ENCODE assay signal across 23 mouse cellular contexts in the genomic region with DNA sequence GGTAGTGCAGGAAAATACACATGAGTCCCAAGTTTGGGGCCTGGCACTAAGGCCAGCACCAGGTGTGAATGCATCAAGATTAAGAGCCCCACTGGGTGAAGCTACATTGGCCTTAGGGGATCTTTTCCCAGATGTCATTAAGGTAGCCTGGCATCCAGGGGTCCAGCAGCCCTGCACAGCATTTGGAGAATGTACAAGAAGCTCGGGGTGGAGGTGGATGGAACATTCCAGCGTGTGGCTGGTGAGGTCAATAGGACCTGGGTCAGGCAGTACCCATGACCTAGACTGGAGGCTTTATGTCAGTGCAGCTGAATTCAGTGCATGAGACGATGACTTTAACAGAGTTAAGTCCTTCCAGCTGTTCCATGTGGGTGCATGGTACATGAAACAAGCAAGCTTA. TPM values are rescaled to one million over a fixed set of nuclear protein-coding genes. Genes with fewer than 3 reads are reported as not detected.
A peak's percentile ranks its signal among the peaks of the same experiment; 100 is the strongest.
DNase-seq lines count a peak whose midpoint lies in the region; ATAC-seq and TF ChIP-seq lines count a peak whose summit lies in the region.
"Had no signal": no experiment of that assay in that cellular context is flagged by ENCODE, and none has a peak within 500 bp of the region (broad histone marks: within the 10 kb centered on the region; RNA-seq: fewer than 3 reads in every experiment).

No protein-coding gene starts in this region.

- peak overlapping the region; percentile 29 for H3K4me2 ChIP-seq in heart, embryonic 11.5 days
- H3K4me2 ChIP-seq in kidney, embryonic 15.5 days: no peak overlapping the region
- H3K4me2 ChIP-seq in kidney, postnatal 0 days (ENCODE audit: low read length): 0 out of 2 replicates have a peak overlapping the region, but pooled peaks have one; percentile 50
- peak overlapping the region; percentile 89 for H3K4me2 ChIP-seq in liver, embryonic 15.5 days
- H3K4me2 ChIP-seq: hindbrain, embryonic 15.5 days; lung, embryonic 15.5 days; midbrain, embryonic 13.5 days had no signal

- no peak overlapping the region for H3K9ac ChIP-seq in heart, embryonic 11.5 days (ENCODE audit: low read depth, low read length)
- H3K9ac ChIP-seq in kidney, embryonic 15.5 days: no peak overlapping the region
- H3K9ac ChIP-seq in kidney, postnatal 0 days (ENCODE audit: low read depth, low read length): no peak overlapping the region
- no peak overlapping the region for H3K9ac ChIP-seq in liver, embryonic 15.5 days
- H3K9ac ChIP-seq: forebrain, postnatal 0 days; hindbrain, embryonic 15.5 days; lung, embryonic 15.5 days; midbrain, embryonic 13.5 days; stomach, embryonic 15.5 days had no signal

- no peak overlapping the region for H3K4me3 ChIP-seq in heart, embryonic 11.5 days (ENCODE audit: low read depth, low read length)
- peak overlapping the region; percentile 31 for H3K4me3 ChIP-seq in kidney, adult 2 months (ENCODE audit: insufficient read depth, low read depth, low read length)
- H3K4me3 ChIP-seq in kidney, embryonic 15.5 days (replicated peaks): no peak overlapping the region
- H3K4me3 ChIP-seq in kidney, postnatal 0 days (replicated peaks; ENCODE audit: low read depth, low read length): no peak overlapping the region
- H3K4me3 ChIP-seq in liver, embryonic 15.5 days (replicated peaks): no peak overlapping the region
- H3K4me3 ChIP-seq in limb, embryonic 10.5 days: no peak overlapping the region
- H3K4me3 ChIP-seq: hindbrain, embryonic 15.5 days; lung, embryonic 15.5 days; megakaryocyte, embryonic 14.5 days; midbrain, embryonic 13.5 days; stomach, embryonic 15.5 days had no signal

- no peak overlapping the region for H3K27ac ChIP-seq in heart, embryonic 11.5 days (ENCODE audit: low read depth, low read length)
- peak overlapping the region; percentile 78 for H3K27ac ChIP-seq in kidney, adult 2 months (ENCODE audit: insufficient read depth, low read depth, low read length)
- H3K27ac ChIP-seq in kidney, embryonic 15.5 days: no peak overlapping the region
- 0 out of 2 replicates have a peak overlapping the region, but pooled peaks have one; percentile 11 for H3K27ac ChIP-seq in kidney, postnatal 0 days
- peak overlapping the region; percentile 96 for H3K27ac ChIP-seq in liver, embryonic 15.5 days (replicated peaks)
- H3K27ac ChIP-seq in limb, embryonic 10.5 days: no peak overlapping the region
- H3K27ac ChIP-seq: hindbrain, embryonic 15.5 days; lung, embryonic 15.5 days; midbrain, embryonic 13.5 days; stomach, embryonic 15.5 days had no signal

- no peaks in the 10 kb centered on the region for H3K9me3 ChIP-seq in heart, embryonic 11.5 days (replicated peaks; ENCODE audit: control insufficient read depth, low read length)
- no peaks in the 10 kb centered on the region for H3K9me3 ChIP-seq in kidney, embryonic 15.5 days (replicated peaks)
- no peaks in the 10 kb centered on the region for H3K9me3 ChIP-seq in kidney, postnatal 0 days (replicated peaks; ENCODE audit: low read length)
- no peaks in the 10 kb centered on the region for H3K9me3 ChIP-seq in liver, embryonic 15.5 days (replicated peaks)
- no peaks in the 10 kb centered on the region for H3K9me3 ChIP-seq in limb, embryonic 10.5 days (replicated peaks)
- H3K9me3 ChIP-seq: hindbrain, embryonic 15.5 days; lung, embryonic 15.5 days; megakaryocyte, embryonic 14.5 days; midbrain, embryonic 13.5 days; stomach, embryonic 15.5 days had no signal

- TF ChIP-seq POLR2A in kidney, adult 2 months (IDR thresholded peaks at IDR 0.05; ENCODE audit: low read depth, low read length): no peak

- 86% methylated on average over 3 of the region's 3 CpGs for WGBS in heart, embryonic 11.5 days (ENCODE audit: insufficient replicate concordance)
- 42% methylated on average over 3 of the region's 3 CpGs for WGBS in kidney, adult 2 months
- 80% methylated on average over 3 of the region's 3 CpGs for WGBS in kidney, embryonic 15.5 days
- 72% methylated on average over 3 of the region's 3 CpGs for WGBS in kidney, postnatal 0 days
- 78% methylated on average over 3 of the region's 3 CpGs for WGBS in liver, embryonic 15.5 days (ENCODE audit: insufficient replicate concordance)
- 83% methylated on average over 3 of the region's 3 CpGs for WGBS in limb, embryonic 10.5 days

- peaks cover 53% of the 10 kb centered on the region for H3K27me3 ChIP-seq in heart, embryonic 11.5 days (ENCODE audit: control insufficient read depth, insufficient read depth, low read length)
- H3K27me3 ChIP-seq in kidney, adult 2 months (replicated peaks; ENCODE audit: control insufficient read depth, insufficient read depth, low read length): no peaks in the 10 kb centered on the region
- peaks cover 44% of the 10 kb centered on the region for H3K27me3 ChIP-seq in kidney, embryonic 15.5 days
- H3K27me3 ChIP-seq in kidney, postnatal 0 days (ENCODE audit: insufficient read depth, low read length): no peaks in the 10 kb centered on the region
- 0 out of 2 replicates have a peak, but pooled peaks cover 15% of the 10 kb centered on the region for H3K27me3 ChIP-seq in liver, embryonic 15.5 days
- H3K27me3 ChIP-seq in limb, embryonic 10.5 days (ENCODE audit: low read depth, poor library complexity, severe bottlenecking): peaks cover 91% of the 10 kb centered on the region
- H3K27me3 ChIP-seq: megakaryocyte, embryonic 14.5 days had no signal

- no peak for TF ChIP-seq CTCF in kidney, adult 2 months (conservative IDR thresholded peaks at IDR 0.05; ENCODE audit: insufficient read depth, insufficient read length, low read depth, low read length)
- TF ChIP-seq CTCF in kidney, postnatal 0 days (IDR thresholded peaks at IDR 0.05; ENCODE audit: low read depth): no peak

- ATAC-seq in heart, embryonic 11.5 days (replicated peaks; ENCODE audit: insufficient number of reproducible peaks, low FRiP score, low TSS enrichment): no peak
- no peak for ATAC-seq in kidney, embryonic 15.5 days (replicated peaks; ENCODE audit: low FRiP score)
- ATAC-seq in kidney, postnatal 0 days (replicated peaks; ENCODE audit: low FRiP score, low read depth): no peak
- ATAC-seq in liver, embryonic 15.5 days (ENCODE audit: insufficient read depth): no peak
- ATAC-seq: CD4-positive, CD25-positive, alpha-beta regulatory T cell, adult 4 months; forebrain, postnatal 0 days; midbrain, embryonic 13.5 days had no signal

- DNase-seq in heart, adult 11 months: no peak
- peak; percentile 33 for DNase-seq in kidney, adult 2 months
- no peak for DNase-seq in kidney, postnatal 0 days (ENCODE audit: low spot score)
- DNase-seq in limb, embryonic 10.5 days (ENCODE audit: low spot score): no peak
- DNase-seq: adrenal gland, postnatal 14 days; cerebellum, adult 2 months; cerebellum, postnatal 36 days; embryo, embryonic 11 days; forebrain, postnatal 0 days; gastrocnemius, postnatal 14 days; heart, adult 18-20 months; lung, postnatal 36 days had no signal

- no peaks in the 10 kb centered on the region for H3K36me3 ChIP-seq in heart, embryonic 11.5 days (ENCODE audit: control insufficient read depth, insufficient read depth, low read length)
- peaks cover 2% of the 10 kb centered on the region; the same call in 1 of the 2 replicates for H3K36me3 ChIP-seq in kidney, adult 2 months (ENCODE audit: control insufficient read depth, insufficient read depth, low read length)
- H3K36me3 ChIP-seq in kidney, embryonic 15.5 days: no peaks in the 10 kb centered on the region
- no peaks in the 10 kb centered on the region for H3K36me3 ChIP-seq in kidney, postnatal 0 days (ENCODE audit: insufficient read depth, low read length)
- no peaks in the 10 kb centered on the region for H3K36me3 ChIP-seq in liver, embryonic 15.5 days (replicated peaks)
- no peaks in the 10 kb centered on the region for H3K36me3 ChIP-seq in limb, embryonic 10.5 days
- H3K36me3 ChIP-seq: hindbrain, embryonic 15.5 days; lung, embryonic 15.5 days; midbrain, embryonic 13.5 days; stomach, embryonic 15.5 days had no signal

- peaks cover 11% of the 10 kb centered on the region for H3K4me1 ChIP-seq in heart, embryonic 11.5 days (ENCODE audit: control insufficient read depth, insufficient read depth, low read length)
- H3K4me1 ChIP-seq in kidney, adult 2 months (ENCODE audit: control insufficient read depth, insufficient read depth, low read length): peaks cover 46% of the 10 kb centered on the region
- peaks cover 44% of the 10 kb centered on the region for H3K4me1 ChIP-seq in kidney, embryonic 15.5 days
- H3K4me1 ChIP-seq in kidney, postnatal 0 days (replicated peaks; ENCODE audit: insufficient read depth, low read length): peaks cover 13% of the 10 kb centered on the region; the same call in 1 of the 2 replicates
- peaks cover 98% of the 10 kb centered on the region for H3K4me1 ChIP-seq in liver, embryonic 15.5 days (replicated peaks)
- peaks cover 24% of the 10 kb centered on the region for H3K4me1 ChIP-seq in limb, embryonic 10.5 days

RNA-seq across cellular contexts. Expression of gene Pdzk1ip1, which starts 3.3 kb away (rescaled TPM):
- polyA plus RNA-seq in heart, embryonic 11.5 days (2014; fragmentation: Nextera tagmentation; extraction: Ambion mirVana): 57.3 and 66.1 TPM in 2 replicates
- 3,641 and 4,008 TPM in 2 replicates for polyA plus RNA-seq in kidney, adult 2 months (2012; rRNA removed)
- polyA plus RNA-seq in kidney, embryonic 15.5 days (2015; fragmentation: Nextera tagmentation; extraction: Ambion mirVana): 161 and 191 TPM in 2 replicates
- 681 and 685 TPM in 2 replicates for polyA plus RNA-seq in kidney, postnatal 0 days (2015; fragmentation: Nextera tagmentation; extraction: Ambion mirVana)
- polyA plus RNA-seq in liver, embryonic 15.5 days (2015; fragmentation: Nextera tagmentation; extraction: Ambion mirVana): 25.4 and 25.5 TPM in 2 replicates
- polyA plus RNA-seq in limb, embryonic 10.5 days (2016; fragmentation: Nextera tagmentation; extraction: Ambion mirVana): 6.8 and 9.0 TPM in 2 replicates

RNA-seq across cellular contexts. Expression of gene Tal1, which starts 35.6 kb away (rescaled TPM):
- 10.1 and 14.1 TPM in 2 replicates for polyA plus RNA-seq in heart, embryonic 11.5 days (2014; fragmentation: Nextera tagmentation; extraction: Ambion mirVana)
- polyA plus RNA-seq in kidney, adult 2 months (2012; rRNA removed): 1.7 and 1.8 TPM in 2 replicates
- polyA plus RNA-seq in kidney, embryonic 15.5 days (2015; fragmentation: Nextera tagmentation; extraction: Ambion mirVana): 1.1 and 1.4 TPM in 2 replicates
- polyA plus RNA-seq in kidney, postnatal 0 days (2015; fragmentation: Nextera tagmentation; extraction: Ambion mirVana): 1.0 and 1.1 TPM in 2 replicates
- polyA plus RNA-seq in liver, embryonic 15.5 days (2015; fragmentation: Nextera tagmentation; extraction: Ambion mirVana): 26.5 and 31.0 TPM in 2 replicates
- polyA plus RNA-seq in limb, embryonic 10.5 days (2016; fragmentation: Nextera tagmentation; extraction: Ambion mirVana): 1.7 TPM in 2 replicates
- polyA plus RNA-seq: CD4-positive, CD25-positive, alpha-beta regulatory T cell, adult 4 months had no signal

RNA-seq across cellular contexts. Expression of gene Cyp4x1, which starts 42.3 kb away (rescaled TPM):
- 0.10 and 0.21 TPM in 2 replicates for polyA plus RNA-seq in heart, embryonic 11.5 days (2014; fragmentation: Nextera tagmentation; extraction: Ambion mirVana)
- polyA plus RNA-seq in kidney, adult 2 months (2012; rRNA removed): 0.04 and 0.06 TPM in 2 replicates
- 0.57 and 0.86 TPM in 2 replicates for polyA plus RNA-seq in kidney, embryonic 15.5 days (2015; fragmentation: Nextera tagmentation; extraction: Ambion mirVana)
- polyA plus RNA-seq in kidney, postnatal 0 days (2015; fragmentation: Nextera tagmentation; extraction: Ambion mirVana): 0.20 and 0.21 TPM in 2 replicates
- 0.05 TPM in 1 of 2 replicates, not detected in the other for polyA plus RNA-seq in liver, embryonic 15.5 days (2015; fragmentation: Nextera tagmentation; extraction: Ambion mirVana)
- 0.04 and 0.06 TPM in 2 replicates for polyA plus RNA-seq in limb, embryonic 10.5 days (2016; fragmentation: Nextera tagmentation; extraction: Ambion mirVana)
- polyA plus RNA-seq: heart, embryonic 16.5 days; thymus, postnatal 0 days had no signal

Comparison
In these comparisons a context has a peak if more than half of its experiments do, and no peak if none do; other contexts are left out.
1. H3K27ac ChIP-seq: peak in kidney, adult 2 months (single experiment), kidney, postnatal 0 days (single experiment) and liver, embryonic 15.5 days (single experiment); none in heart, embryonic 11.5 days (single experiment), kidney, embryonic 15.5 days (single experiment) and limb, embryonic 10.5 days (single experiment).